Mouse (Mus musculus) CD4-positive, CD25-positive, alpha-beta regulatory T cell, adult 2 months (primary cell): ENCODE measurements around the gene Uxt.

ENCODE experiments used
- DNase-seq: peaks from one replicate; pipeline ENCODE4 v3.0.0-alpha.2; 2012; ENCODE audit warnings: low read depth, low spot score

Uxt gene

DNA sequence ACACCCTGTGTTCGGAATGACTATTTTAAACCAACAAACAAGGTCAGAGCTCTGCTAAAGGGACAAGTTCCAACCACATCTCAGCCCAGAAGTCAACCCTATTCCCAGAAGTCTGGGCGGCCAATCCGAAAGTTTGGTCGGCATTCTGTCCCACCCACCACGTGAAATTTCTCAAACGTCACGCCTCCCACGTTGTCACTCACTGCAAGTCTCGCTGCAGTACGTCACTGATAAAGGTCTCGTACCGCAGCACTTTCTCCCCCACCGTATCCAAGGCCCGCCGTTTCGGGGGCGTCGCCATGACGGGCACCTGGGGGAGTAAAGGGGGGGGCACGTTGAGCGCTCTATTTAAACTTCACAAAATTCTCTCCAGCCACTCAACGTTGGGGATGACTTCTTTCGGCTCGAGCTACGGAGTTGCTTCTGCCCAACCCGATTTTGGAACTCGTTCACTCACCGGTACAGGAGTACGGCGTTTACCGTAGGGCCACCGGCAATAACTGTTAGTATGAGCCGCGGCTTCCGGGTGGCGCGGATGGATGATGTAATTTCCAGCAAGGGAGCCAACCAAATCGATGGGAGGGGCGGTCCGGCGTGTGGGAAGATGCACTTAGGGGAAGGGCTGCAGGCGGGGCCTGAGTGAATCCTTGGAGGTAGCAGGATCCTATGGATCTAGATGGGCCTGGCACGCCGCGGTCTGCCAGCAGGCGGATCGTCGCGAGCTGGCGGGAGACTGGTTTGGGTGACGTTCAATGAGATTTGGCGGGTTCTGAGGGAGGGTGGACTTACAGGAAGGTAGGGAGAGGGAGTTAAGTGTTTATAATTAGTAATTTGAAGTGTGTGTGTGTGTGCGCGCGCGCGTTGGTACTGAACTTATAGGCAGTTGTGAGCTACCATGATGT, at the start of gene Uxt:
Gene Uxt (minus strand): TSS at position 541 of the 902 bp plus-strand sequence.
- peak; percentile 91 for DNase-seq

DNA sequence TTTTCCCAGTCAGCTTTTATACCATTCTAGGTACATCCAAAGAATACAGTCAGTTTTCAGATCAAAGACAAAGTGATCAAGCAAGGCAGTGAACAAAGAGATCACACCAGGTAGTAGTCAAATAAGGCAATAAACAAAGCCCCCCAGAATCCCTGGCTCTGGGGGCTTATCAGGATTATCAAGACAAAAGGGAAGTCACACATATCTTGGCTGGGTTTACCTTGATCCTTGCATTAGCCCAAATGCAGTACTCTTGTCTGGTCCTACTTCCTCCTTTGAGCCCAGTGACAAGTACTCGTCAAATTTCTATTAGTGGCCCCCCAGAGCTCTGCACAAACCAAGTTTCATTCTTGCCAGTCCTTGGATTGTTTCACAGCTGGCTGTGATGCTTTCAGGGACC, 19.1 kb upstream of the Uxt start:
- DNase-seq: no peak

DNA sequence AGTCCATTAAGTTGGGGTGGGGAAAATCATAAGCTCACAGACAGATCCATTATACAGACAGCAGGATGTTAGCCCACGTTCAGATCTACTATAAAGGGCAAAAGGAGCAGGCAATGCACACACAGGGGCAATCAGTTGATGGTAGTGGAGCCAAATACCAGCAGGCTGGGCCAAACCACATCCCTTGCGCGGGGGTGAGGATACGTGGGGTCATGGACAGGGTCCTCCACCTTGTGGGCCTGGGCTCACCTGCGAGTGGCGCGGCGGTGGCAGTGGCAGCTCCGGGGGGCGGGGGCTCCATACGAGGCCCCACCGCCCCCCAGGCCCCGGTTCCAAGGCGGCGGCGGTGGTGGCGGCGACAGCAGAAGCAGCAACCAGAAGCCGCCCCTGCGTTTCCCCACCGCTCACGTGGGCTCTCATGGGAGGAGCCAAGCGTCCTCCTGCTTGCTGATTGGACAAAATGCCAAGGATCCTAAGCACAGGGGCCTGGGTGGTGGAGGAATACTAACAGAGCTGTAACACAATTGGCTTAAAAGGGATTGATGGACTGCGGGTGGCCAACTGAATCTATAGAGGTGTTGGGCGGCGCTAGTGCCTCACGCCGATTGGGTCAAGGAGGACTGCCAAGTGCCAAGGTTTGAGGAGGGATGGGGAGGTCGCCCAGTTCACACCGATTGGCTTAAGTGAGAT, 11.5 kb downstream of the Uxt start, which contains the start of gene Elk1:
Gene Elk1 (minus strand): TSS at position 418 of the 690 bp plus-strand sequence.
- DNase-seq: peak; percentile 92

DNA sequence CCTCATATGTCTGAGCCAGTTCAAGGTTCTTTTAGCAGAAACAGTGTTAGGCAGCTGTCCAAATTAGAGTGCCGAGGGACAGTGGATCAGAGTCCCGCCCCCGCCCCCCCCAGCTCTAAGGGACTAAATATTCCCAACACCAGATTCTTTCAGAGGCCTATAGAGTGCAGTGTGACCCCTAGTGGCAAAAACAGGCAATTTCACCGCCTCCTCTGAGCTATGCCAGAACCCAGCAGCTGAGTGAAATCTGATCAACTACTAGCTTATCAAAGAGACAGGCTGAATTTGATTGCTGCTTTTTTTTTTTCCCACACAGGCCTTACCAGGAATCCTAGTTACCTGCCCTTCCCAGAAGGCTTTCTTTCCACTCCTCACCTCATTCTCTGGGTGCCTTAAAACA, 15.8 kb downstream of the Uxt start:
- DNase-seq: peak; percentile 64

DNA sequence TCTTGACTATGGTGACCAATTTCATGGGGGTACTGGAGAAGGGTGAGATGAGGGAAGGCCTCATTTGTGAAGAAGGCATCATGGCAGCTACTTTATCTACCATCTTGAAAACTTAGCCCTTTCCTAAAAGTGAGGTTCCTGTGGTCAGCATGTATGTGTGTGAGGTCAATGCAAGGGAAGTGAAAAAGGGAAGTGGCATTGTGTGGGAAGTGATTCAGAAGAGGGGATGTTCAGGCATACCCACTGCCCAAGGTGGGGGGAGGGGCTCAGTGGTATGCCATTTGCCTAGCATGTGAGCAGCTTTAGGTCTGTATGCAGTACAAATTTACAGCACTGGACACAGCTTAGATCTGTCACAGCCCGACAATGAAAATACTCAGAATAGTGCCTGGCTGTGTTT, 29.9 kb downstream of the Uxt start:
- no peak for DNase-seq

DNA sequence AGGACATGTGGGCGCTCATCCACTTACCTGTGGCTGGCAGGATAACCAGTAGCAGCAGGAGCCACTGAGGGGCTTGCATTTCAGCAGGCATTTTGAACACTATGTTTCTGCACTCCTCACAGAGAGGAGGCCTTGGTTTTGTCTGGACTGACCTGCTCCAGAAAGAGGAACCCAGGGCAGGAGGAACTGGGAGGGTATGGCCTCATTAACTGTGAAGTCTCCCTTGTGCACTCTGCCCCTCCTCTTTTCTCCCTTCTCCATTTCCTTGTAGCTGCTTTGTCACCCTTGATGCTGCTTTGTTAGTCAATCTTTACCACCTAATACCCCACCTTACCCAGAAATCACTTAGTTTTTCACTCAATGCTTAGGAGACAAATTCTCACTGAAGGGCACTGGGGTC, 30.5 kb downstream of the Uxt start, which contains the start of gene Cfp:
Gene Cfp (minus strand): TSS at position 192 of the 400 bp plus-strand sequence.
- DNase-seq: no peak

DNA sequence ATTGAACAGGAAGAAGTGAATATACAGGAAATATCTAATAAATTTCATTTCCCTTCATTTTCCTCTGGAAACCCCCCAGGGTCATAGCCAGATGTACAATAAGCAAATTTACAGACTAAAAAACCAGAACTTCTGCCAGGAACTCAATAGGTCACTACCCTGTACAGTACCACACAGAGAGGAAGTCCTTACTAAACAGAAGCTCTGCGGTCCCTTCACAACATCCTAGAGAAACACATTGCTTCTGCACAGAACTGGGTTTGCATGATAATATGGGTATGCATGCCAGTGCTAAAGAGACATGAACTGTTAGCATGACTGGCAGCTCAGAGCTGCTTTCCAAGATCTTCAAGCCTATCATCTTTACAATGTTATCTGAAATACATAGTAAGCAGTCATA, 32.0 kb downstream of the Uxt start:
- DNase-seq: no peak

DNA sequence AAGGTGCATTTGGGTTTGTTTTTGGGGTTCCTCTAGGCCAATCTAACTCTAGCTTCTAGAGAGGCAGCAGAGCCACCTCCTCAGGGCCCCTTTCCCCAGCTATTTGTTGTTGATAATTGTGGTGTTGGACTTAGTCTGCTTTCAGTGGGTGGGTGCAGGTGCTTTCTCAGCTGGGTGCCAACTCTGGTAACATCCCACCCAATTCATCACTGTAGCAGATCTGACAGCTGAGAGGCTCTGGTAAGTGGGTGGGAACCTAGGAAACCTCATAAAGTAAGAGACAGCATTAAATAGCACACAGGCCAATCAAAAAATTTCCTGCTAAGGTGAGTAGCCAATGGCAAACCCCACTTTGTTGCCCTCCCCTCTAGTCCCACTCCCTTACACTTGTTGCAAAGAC, 36.8 kb downstream of the Uxt start:
- DNase-seq: no peak

DNA sequence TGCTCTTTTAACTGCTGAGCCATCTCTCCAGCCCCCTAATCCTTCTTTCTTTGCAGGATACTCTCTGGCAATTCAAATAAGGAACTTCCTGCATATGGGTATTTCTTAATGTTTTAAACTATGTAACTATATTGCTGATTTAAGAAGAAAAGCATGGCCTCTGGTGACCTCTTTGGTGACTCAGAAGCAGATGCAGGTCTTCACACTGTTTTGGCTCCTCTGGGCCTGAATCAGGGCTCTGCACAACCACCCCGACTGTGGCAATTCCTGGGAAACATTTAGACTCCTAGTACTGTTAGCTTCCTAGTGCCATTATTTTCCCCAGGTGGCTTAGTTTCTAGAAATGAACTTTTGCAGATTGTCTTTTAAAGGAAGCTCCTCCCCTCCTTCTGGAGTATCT, 38.3 kb downstream of the Uxt start:
- no peak for DNase-seq

DNA sequence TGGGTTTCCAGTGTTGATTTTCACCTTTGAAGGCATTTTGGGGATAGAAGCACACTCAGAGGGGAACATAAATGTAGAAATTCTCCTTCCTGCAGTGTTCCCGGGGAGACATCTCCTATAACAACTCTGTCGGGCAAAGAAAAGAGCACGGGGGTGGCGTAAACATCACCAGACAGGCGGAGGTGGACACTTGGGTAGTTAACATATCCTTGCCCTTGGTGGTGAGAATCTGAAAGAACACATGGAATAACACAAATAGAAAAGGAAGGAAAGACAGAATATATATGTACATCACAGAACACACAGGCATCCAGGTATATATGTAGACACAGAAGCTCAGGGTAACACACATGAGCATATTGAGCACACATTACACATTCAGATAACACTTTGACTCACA, 40.5 kb downstream of the Uxt start:
- no peak for DNase-seq

DNA sequence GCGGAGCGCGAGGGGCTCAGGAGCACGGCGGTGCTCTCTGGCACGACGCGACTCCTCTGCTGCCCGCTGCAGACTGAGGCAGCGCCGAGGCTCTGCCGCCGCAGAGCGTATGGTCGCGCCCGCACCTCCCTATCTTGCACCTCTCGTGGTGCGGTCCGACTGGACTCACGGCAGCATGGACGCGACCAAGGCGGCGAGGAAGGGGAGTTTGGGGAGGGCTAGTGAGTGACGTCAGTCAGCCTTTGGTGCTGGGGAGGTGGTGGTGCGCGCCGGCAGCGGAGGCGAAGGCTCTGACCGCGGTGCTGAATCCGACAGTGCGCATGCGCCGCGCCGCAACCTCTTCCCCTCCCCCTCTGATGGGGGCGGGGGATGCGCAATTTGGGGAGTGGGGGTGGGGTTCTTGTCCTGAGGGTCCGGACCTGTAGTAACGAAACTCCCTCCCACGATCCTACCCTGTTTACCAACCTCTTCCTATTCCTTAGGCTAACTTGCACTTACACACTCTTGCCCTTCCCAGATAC, 40.9 kb downstream of the Uxt start, which contains the start of gene Syn1:
Gene Syn1 (minus strand): TSS at position 161 of the 521 bp plus-strand sequence.
- peak; percentile 87 for DNase-seq

DNA sequence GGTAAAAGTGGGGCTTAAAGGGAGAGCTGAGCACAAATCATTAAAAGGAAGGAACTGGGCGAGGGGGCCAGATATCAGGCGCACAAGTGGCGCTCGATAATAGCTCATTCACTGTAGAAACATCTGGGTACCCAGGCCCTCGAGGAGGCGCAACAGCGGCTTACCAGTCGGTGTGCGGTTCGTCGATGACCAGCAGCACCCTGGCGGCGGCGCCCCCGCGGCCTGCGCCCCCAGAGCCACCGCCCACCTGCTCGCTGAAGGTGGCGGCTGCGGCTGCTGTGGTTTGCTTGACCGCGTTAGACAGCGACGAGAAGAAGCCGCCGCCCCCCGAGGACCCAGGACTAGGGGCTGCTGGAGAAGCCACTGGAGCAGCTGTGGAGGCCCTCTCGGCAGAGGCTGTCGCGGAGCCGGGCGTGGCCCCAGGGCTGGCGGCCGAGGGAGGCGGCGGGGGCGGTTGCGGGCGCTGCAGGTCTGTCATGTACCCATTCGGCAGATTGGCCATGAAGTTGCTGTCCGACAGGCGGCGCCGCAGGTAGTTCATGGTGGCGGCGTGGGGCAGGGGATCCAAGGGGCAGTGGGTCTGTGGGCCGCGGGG, 41.5 kb downstream of the Uxt start:
- no peak for DNase-seq

DNA sequence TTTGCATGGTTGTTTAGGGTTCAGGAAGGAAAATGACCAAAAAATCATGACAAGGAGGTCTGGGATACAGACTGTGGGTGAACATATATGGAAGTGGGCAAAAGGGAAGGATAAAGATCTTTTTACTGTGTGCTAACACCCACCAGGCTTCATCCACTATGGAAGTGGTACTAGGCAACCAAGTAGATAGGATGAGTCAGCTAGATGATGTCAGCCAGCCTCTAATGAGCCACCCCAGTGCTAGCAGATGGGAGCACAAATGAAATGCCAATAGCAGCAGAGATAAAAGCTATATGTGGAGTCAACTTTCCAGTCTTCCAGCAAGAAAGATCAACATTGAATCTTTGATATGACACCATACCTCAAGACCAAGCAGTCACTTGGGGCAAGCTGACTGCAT, 46.7 kb downstream of the Uxt start:
- DNase-seq: no peak

DNA sequence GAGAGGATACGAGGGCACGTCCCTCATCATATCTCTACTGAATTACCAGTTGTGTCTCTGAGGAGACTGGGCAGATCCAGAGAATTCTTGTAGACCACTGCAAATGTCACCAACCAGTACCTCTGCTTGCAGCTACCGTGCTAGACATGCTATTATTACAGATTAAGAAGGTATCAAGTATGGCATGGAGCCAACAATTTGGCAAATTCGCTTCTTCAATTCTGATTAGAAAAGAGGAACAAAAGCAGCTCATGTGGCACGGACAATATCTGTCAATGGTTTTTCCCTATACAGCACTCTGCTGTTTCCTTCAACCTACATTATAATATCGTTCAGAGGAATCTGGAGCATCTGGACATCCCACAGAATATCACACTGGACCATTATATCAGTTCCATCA, 48.1 kb downstream of the Uxt start:
- DNase-seq: no peak

DNA sequence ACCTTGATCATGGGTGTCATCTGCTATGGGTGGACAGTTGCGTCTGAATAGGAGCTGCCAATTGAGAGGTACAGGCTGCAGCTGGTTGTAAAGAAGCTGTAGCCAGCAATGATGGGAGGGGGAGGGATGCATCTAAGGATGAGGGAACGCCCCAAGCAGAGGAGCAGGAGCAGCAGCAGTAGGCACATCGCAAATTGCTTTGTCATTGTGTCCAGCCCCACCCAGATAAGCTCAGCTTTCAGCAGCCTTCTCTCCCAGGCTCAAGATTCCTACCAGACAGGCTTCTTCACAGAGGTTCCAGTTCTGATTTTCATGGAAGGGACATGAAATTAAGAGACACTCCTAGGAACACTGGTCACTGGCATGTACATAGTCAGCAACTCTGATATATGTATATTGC, 51.7 kb downstream of the Uxt start:
- no peak for DNase-seq
